Mouse (Mus musculus) kidney, embryonic 15.5 days (tissue): Measurements from ENCODE around the gene Atic. TPM values are rescaled to one million over a fixed set of nuclear protein-coding genes. Genes with fewer than 3 reads are reported as not detected.

ENCODE experiments used
- ATAC-seq: fragments of 200-750 bp; cut with Nextera tagmentation; replicated peaks from 2 replicates; pipeline ENCODE4 v1.8.0; 2017; ENCODE audit warnings: moderate TSS enrichment; ENCODE audit not compliant: low FRiP score
- H3K27ac ChIP-seq: fragments of 300-500 bp; sonication (generic); 2 replicates; pipeline ENCODE4 v1.5.1; 2015; ENCODE audit warnings: mild to moderate bottlenecking, inconsistent platforms
- H3K27me3 ChIP-seq: fragments of 300-500 bp; sonication (generic); 2 replicates; pipeline ENCODE4 v1.6.1; 2015; ENCODE audit warnings: inconsistent platforms
- H3K36me3 ChIP-seq: fragments of 300-500 bp; sonication (generic); 2 replicates; pipeline ENCODE4 v1.6.1; 2015; ENCODE audit warnings: inconsistent platforms
- H3K4me1 ChIP-seq: fragments of 300-500 bp; sonication (generic); 2 replicates; pipeline ENCODE4 v1.6.1; 2015; ENCODE audit warnings: inconsistent platforms
- H3K4me2 ChIP-seq: fragments of 300-500 bp; sonication (generic); 2 replicates; pipeline ENCODE4 v1.6.1; 2015; ENCODE audit warnings: moderate library complexity, mild to moderate bottlenecking, inconsistent platforms
- H3K4me3 ChIP-seq: fragments of 300-500 bp; sonication (generic); replicated peaks from 2 replicates; pipeline ENCODE4 v1.5.1; 2015; ENCODE audit warnings: mild to moderate bottlenecking, inconsistent platforms
- H3K9ac ChIP-seq: fragments of 300-500 bp; sonication (generic); 2 replicates; pipeline ENCODE4 v1.6.1; 2015; ENCODE audit warnings: mild to moderate bottlenecking, inconsistent platforms
- H3K9me3 ChIP-seq: fragments of 300-500 bp; sonication (generic); replicated peaks from 2 replicates; pipeline ENCODE4 v1.6.1; 2016; ENCODE audit warnings: inconsistent platforms
- WGBS: fragments of 180-500 bp; shearing (Covaris S2); methylation state at CpG from one replicate; pipeline ENCODE4 v1.1.7; 2015; ENCODE audit warnings: mixed read lengths; 5-methylcytosine and 5-hydroxymethylcytosine counted together
- polyA plus RNA-seq: library from polyadenylated mRNA; unstranded; fragments of >200 nt; fragmentation: Nextera tagmentation; extraction: Ambion mirVana; gene quantifications from 2 replicates; pipeline ENCODE4 v1.2.1, GENCODE M21; 2015

The Atic gene
- 62.8 and 66.1 TPM in 2 replicates for polyA plus RNA-seq

DNA sequence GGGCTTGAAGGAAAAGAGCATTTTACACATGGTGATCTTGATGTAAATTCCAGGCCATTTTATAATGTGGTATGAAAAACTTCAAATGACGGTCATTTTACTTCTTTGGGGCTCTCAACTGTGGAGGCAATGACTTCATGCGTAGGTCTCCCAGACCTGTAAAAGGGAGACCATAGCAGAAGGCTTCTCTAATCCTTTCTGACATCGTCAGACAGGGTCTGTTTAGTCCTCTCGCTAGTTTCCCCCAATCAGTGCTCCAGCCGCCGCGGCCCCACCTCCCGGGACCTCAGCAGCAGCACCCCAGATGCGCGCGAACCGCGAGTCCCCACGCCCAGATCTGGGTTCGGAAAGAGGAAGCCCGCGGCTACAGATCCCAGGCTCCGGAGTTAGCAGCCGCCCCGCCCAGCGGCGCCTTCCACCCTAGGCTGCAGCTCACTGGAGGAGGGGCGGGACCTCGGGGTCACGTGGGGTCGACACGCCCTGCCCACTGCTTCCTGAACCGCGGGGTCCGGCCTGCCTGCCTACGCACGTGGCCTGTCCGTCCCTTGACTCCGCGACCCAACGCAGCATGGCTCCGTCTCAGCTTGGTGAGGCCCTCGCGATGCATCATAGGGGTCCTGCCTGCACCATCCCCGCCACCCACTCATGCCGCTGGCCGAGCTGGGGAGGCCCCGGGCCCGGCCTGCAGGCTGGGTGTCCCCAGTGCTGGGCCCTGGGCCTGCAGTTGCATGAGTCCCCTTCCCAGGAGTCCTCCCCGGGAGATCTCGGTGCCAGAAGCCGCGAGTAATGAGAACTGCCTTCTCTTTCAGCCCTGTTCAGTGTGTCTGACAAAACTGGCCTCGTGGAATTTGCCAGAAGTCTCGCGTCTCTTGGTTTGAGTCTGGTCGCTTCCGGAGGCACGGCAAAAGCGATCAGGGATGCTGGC is at the start of gene Atic:
Gene Atic, plus strand, starts transcription at position 463 of the 925 bp plus-strand sequence.
- H3K9me3 ChIP-seq: no peaks in the 10 kb centered on the region
- H3K27me3 ChIP-seq: no peaks in the 10 kb centered on the region
- WGBS: under 1% methylated on average over 55 of the region's 55 CpGs
- H3K9ac ChIP-seq: peak within 1 kb of the TSS; percentile 81
- peaks cover 14% of the 10 kb centered on the region for H3K4me1 ChIP-seq
- H3K27ac ChIP-seq: peak within 1 kb of the TSS; percentile 88
- peaks cover 30% of the 10 kb centered on the region for H3K36me3 ChIP-seq
- H3K4me2 ChIP-seq: peak within 1 kb of the TSS; percentile 92
- ATAC-seq: peak; percentile 100
- peak within 1 kb of the TSS; percentile 70 for H3K4me3 ChIP-seq

DNA sequence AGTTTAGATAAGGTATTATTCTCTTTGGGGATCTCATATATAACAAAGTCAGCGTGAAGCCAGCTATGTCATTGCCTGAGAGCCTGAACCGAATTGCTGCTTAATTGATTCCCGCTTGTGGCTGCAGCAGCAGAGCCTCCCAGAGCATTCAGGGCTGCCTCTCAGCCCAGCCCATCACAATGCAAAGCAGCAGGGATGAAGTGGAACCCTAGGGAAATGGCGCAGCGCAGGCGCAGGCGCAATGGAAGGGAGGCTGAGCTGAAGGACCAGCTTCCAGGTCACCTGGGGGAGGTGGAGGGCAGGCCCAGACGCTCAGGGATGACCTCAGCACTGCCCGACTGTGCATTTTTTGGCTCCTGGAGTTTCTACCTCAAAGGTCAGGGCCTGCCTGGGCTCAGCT is 49.7 kb upstream of the Atic start:
- Histone ChIP-seq H3K27me3 (0 out of 2 replicates have a peak, but pooled peaks cover 2% of the 10 kb centered on the region), H3K36me3 (no peaks in the 10 kb centered on the region), H3K9ac (no peak overlapping the region), H3K4me2 (no peak overlapping the region), H3K4me3 (no peak overlapping the region), H3K9me3 (no peaks in the 10 kb centered on the region), H3K4me1 (peaks cover 3% of the 10 kb centered on the region; the same call in 1 of the 2 replicates), H3K27ac (no peak overlapping the region)
- no peak; the same call in 1 of the 2 replicates for ATAC-seq
- 18% methylated on average over 9 of the region's 9 CpGs for WGBS

DNA sequence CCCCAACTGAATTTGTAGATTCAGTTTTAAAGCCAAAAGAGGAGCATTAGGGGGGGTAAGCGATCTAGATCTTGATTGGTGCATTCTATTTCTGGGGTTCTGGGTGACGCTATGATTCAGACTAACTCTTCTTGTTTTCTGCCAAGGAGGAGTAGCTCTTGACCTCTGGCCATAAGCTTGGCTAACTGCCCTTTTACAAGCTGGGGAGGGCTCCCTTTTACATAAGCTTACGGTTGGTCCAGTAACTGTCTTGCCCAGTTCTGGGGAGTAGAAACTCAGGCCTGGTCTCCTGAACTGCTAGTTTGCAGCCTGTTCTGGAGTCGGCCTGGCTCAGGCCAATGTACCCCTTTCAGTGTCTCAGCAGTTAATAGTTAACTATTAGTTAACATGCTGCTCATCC is 41.9 kb upstream of the Atic start:
- Histone ChIP-seq H3K4me2 (no peak overlapping the region), H3K4me1 (no peaks in the 10 kb centered on the region), H3K4me3 (no peak overlapping the region), H3K9me3 (peaks cover 4% of the 10 kb centered on the region; the same call in 1 of the 2 replicates), H3K9ac (no peak overlapping the region), H3K27ac (no peak overlapping the region), H3K36me3 (no peaks in the 10 kb centered on the region), H3K27me3 (no peaks in the 10 kb centered on the region)
- 77% methylated on average over 4 of the region's 4 CpGs for WGBS
- no peak for ATAC-seq

DNA sequence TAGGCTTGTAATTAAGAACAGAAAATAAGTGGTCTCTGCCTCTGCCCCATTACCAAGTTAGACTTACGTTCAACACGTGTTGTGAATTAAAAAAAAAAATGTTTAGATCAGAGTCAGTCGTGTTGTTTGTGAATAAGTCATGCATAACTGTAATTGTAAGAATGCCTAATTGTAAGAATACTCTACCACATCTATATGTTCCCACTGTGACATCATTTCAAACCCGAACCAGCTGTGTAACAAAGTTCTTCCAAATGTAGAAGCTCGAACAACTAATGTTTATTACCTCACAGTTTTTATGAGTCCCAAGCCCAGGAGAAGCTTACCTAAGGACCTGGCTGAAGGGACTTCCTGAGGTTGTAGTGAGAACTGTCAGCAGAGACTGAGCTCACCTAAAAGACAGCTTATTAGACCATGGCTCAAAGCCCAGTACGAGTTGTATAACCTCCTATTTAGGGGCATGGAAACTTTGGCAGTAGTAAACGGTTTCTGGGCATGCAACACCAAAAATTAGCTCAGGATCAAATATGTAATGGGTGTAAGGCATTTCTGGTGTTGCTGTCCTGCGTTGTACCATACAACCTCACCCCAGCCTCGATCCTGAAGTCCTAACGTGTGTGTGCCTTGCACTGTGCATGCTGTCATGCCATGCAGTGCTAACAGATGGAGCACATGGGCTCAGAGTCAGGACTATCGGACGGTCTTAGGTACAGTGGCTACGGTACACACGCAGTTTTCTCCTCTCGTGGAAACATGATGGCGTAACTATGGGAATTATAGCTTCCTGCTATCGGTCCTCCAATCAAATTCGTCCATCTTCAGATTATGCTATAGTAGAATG is 27.9 kb upstream of the Atic start:
- ATAC-seq: no peak
- H3K27me3 ChIP-seq: no peaks in the 10 kb centered on the region
- no peaks in the 10 kb centered on the region for H3K36me3 ChIP-seq
- H3K4me3 ChIP-seq: no peak overlapping the region
- no peak overlapping the region for H3K27ac ChIP-seq
- H3K9ac ChIP-seq: no peak overlapping the region
- H3K4me1 ChIP-seq: no peaks in the 10 kb centered on the region
- H3K4me2 ChIP-seq: no peak overlapping the region
- no peaks in the 10 kb centered on the region for H3K9me3 ChIP-seq
- 84% methylated on average over 18 of the region's 18 CpGs for WGBS

DNA sequence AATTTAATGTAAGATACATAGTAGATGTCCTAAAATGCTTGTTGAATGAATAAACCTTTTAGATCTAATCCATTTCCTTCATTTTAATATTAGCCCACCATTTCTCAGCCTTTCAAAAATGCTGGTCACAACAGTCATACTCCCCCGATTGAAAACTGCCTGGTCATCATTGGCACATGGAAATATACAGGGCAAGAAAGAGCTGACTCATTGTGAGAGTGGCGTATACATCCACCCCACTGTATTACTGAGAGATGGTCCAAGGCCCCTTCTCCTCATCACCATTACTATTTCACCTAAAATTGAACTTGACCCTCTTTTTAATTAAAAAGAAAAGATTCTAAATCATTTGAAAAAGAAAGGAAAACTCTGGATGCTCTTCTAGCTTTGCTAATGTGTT is 26.2 kb upstream of the Atic start:
- Histone ChIP-seq H3K4me1 (no peaks in the 10 kb centered on the region), H3K9me3 (no peaks in the 10 kb centered on the region), H3K9ac (no peak overlapping the region), H3K27ac (no peak overlapping the region), H3K27me3 (no peaks in the 10 kb centered on the region), H3K4me2 (no peak overlapping the region), H3K36me3 (no peaks in the 10 kb centered on the region), H3K4me3 (no peak overlapping the region)
- WGBS: 82% methylated on average over 2 of the region's 2 CpGs
- no peak for ATAC-seq

DNA sequence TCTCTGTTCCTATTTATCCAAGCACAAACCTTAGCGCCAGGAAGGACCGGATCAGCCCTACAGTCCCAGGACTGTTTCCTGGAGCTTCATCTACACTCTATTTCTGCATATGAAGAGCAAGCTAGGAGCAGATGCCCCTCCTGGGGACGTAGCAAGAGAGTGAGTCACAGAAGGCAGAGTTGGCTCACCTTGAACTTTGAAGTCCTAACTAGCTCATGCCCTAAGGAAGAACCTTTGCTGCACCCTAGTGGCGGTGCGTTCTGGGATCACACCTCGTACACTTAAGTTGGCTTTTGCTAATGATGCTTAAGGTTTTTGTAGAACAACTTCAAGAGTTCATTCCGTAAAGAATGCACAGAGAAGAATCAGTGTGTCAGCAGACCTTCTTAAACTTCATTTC is 25.3 kb upstream of the Atic start:
- WGBS: 20% methylated on average over 7 of the region's 7 CpGs
- Histone ChIP-seq H3K27me3 (no peaks in the 10 kb centered on the region), H3K4me3 (no peak overlapping the region), H3K36me3 (no peaks in the 10 kb centered on the region), H3K27ac (no peak overlapping the region), H3K4me2 (no peak overlapping the region), H3K9me3 (no peaks in the 10 kb centered on the region), H3K9ac (no peak overlapping the region), H3K4me1 (no peaks in the 10 kb centered on the region)
- ATAC-seq: no peak

DNA sequence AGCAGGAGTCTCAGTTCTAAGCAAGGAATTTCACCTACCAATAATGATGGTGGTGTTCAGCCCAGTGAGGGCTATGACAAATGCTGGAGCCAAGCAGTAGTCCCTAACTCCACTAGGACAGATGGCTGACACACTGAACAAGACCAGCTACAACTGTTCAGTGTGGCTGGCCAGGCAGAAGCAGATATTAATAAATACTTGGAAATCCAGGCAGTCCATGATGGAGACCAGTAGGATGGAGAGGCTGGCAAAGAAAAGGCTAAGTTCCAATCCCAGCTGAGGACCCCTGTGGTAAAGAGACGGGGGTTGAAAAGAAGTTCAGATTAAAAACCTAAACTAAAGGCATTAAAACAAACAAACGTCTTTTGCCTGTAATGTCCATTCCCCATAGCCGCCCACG is 17.3 kb upstream of the Atic start:
- H3K4me2 ChIP-seq: no peak overlapping the region
- H3K27ac ChIP-seq: no peak overlapping the region
- no peaks in the 10 kb centered on the region for H3K4me1 ChIP-seq
- H3K36me3 ChIP-seq: no peaks in the 10 kb centered on the region
- no peak overlapping the region for H3K4me3 ChIP-seq
- no peak for ATAC-seq
- H3K9ac ChIP-seq: no peak overlapping the region
- no peaks in the 10 kb centered on the region for H3K27me3 ChIP-seq
- WGBS: 89% methylated on average over 4 of the region's 4 CpGs
- H3K9me3 ChIP-seq: no peaks in the 10 kb centered on the region

DNA sequence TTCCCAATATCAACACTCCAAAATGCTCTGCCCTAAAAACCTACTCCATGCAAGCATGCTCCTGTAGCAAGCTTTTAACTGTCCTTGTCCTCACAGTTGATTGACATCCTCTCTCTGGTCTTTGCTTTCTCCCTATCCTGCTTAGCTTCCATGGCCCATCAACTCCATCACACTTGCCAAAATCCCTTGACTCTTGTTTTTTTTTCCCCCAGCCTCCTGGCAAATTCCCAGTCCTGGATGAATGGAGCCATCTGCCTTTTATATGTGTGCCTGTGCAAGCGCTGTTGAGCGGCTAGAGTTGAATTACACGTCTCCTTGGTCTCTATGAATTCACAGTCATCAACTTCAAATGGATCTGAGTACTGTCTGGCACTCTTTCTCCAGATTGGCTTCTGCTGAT is 16.5 kb upstream of the Atic start:
- H3K9me3 ChIP-seq: no peaks in the 10 kb centered on the region
- no peak overlapping the region for H3K27ac ChIP-seq
- no peaks in the 10 kb centered on the region for H3K4me1 ChIP-seq
- H3K36me3 ChIP-seq: no peaks in the 10 kb centered on the region
- no peaks in the 10 kb centered on the region for H3K27me3 ChIP-seq
- H3K4me3 ChIP-seq: no peak overlapping the region
- WGBS: 65% methylated on average over 3 of the region's 3 CpGs
- ATAC-seq: no peak
- H3K9ac ChIP-seq: no peak overlapping the region
- no peak overlapping the region for H3K4me2 ChIP-seq

DNA sequence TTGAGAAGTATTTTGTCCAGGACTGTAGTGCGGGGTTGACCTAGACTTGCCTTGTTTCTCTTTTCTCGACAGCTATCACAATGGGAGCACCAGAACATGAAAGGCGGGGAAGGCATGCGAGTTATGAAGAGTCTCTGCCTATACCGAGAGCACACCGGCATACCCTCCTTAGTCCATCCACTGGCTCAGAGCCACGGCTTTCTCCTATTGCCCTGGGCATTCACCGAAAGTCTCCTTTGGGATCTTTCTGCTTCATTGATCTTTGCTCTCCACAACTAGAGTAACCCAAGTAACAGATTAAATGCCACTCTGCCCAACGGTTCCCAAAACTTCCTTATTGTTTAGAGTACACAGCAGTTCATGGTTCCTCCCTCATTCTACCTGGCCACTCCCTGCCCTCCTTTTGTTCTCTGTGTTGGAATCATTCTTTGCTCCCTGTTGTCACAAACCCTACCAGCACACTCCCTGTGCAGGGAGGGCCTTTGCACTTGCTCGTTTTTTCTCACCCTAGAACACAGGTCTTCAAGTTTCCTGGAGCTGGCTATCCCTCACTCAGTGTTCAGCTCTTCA is 6.2 kb upstream of the Atic start:
- Histone ChIP-seq H3K4me1 (no peaks in the 10 kb centered on the region), H3K9me3 (no peaks in the 10 kb centered on the region), H3K9ac (no peak overlapping the region), H3K27ac (no peak overlapping the region), H3K36me3 (no peaks in the 10 kb centered on the region), H3K4me3 (no peak overlapping the region), H3K4me2 (no peak overlapping the region), H3K27me3 (no peaks in the 10 kb centered on the region)
- no peak for ATAC-seq
- 73% methylated on average over 10 of the region's 10 CpGs for WGBS

DNA sequence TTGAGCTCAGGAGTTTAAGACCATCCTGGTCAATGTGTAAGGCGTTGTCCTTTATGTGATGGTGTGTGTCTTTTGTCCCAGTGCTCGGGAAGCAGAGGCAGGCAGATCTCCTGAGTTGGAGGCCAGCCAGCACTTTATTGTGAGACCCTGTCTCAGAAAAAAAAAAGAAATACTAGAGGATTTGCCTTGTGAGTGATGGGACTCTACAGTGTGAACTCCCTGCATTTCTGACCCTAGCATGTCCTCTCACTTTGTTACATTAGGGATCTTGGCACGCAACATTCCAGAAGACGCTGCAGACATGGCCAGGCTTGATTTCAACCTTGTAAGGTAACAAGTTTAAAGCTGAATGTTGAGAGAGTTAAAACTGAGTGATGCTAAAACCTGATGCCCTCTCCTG is 3.7 kb downstream of the Atic start:
- no peak overlapping the region for H3K4me2 ChIP-seq
- no peak for ATAC-seq
- no peak overlapping the region for H3K9ac ChIP-seq
- no peak overlapping the region for H3K4me3 ChIP-seq
- H3K36me3 ChIP-seq: peaks cover 64% of the 10 kb centered on the region
- 96% methylated on average over 4 of the region's 4 CpGs for WGBS
- no peak overlapping the region for H3K27ac ChIP-seq
- peaks cover 14% of the 10 kb centered on the region for H3K4me1 ChIP-seq
- no peaks in the 10 kb centered on the region for H3K9me3 ChIP-seq
- no peaks in the 10 kb centered on the region for H3K27me3 ChIP-seq

DNA sequence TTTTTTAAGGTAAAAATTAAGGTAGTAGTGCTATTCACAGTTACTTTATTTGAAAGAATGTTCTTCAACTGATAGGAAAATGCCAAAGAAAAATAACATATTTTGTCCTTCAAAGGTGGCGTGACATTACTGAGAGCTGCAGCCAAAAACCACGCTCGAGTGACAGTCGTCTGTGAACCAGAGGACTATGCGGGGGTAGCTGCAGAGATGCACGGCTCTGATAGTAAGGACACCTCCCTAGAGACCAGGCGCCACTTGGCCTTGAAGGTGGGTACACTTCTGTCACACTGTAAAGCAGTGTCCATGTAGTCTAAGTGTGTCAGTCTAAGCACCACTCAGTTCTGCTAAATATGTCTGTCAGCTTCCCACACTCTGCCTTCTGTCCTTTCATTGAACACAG is 7.3 kb downstream of the Atic start:
- no peak overlapping the region for H3K27ac ChIP-seq
- 94% methylated on average over 7 of the region's 7 CpGs for WGBS
- peaks cover 95% of the 10 kb centered on the region for H3K36me3 ChIP-seq

More for the DNA sequence above, 7.3 kb downstream of the Atic start:
- ATAC-seq: no peak
- Histone ChIP-seq H3K4me3 (no peak overlapping the region), H3K4me1 (no peaks in the 10 kb centered on the region), H3K9ac (no peak overlapping the region), H3K4me2 (no peak overlapping the region), H3K27me3 (no peaks in the 10 kb centered on the region), H3K9me3 (no peaks in the 10 kb centered on the region)
